Mouse (Mus musculus): ENCODE data around the gene Aqp1. TPM values are rescaled to one million over a fixed set of nuclear protein-coding genes. Genes with fewer than 3 reads are reported as not detected.

Gene Aqp1
- total and polyA plus RNA-seq, 3 experiments, result 57.2 to 95.3 TPM; not detected in 1

GRCm38 (mm10) chr6:55356976-55357635, 20.9 kb downstream of the Aqp1 start:
- Histone ChIP-seq H3K27ac (ENCODE audit: control insufficient read depth, low read depth, low read length) (no peak overlapping the region), H3K4me1 (ENCODE audit: control insufficient read depth in 1 of 2, insufficient read depth in 2 of 2, low read length in 2 of 2) (peaks cover 2 to 13% of the 10 kb centered on the region in 2 experiments), H3K9ac (ENCODE audit: control insufficient read depth, low read depth, low read length, poor library complexity, severe bottlenecking) (no peak overlapping the region), H3K79me2 (ENCODE audit: control insufficient read depth, insufficient read depth, low read length, poor library complexity) (no peaks in the 10 kb centered on the region), H3K4me3 (ENCODE audit: control insufficient read depth in 1 of 2, insufficient read depth in 1 of 2, low read depth in 2 of 2, low read length in 2 of 2) (no peak overlapping the region), H3K9me3 (replicated peaks; ENCODE audit: insufficient read depth, low read length) (no peaks in the 10 kb centered on the region), H3K27me3 (ENCODE audit: control insufficient read depth in 1 of 2, insufficient read depth in 2 of 2, low read length in 2 of 2) (no peaks in the 10 kb centered on the region), H3K36me3 (ENCODE audit: control insufficient read depth in 1 of 2, insufficient read depth in 2 of 2, low read length in 2 of 2) (peaks cover 0 to 3% of the 10 kb centered on the region in 2 experiments; a peak in 2 of 4 replicates)
- DNase-seq (ENCODE audit: low read depth, low spot score), result no peak
- TF ChIP-seq UBTF (IDR thresholded peaks at IDR 0.05; ENCODE audit: borderline replicate concordance, insufficient read depth, low read depth, low read length) (no peak), MAFK (IDR thresholded peaks at IDR 0.05; ENCODE audit: borderline replicate concordance, low read depth, low read length) (no peak), GATA1 (IDR thresholded peaks at IDR 0.05; ENCODE audit: low read depth, low read length) (no peak), ZNF384 (IDR thresholded peaks at IDR 0.05; ENCODE audit: low read depth, low read length) (no peak), ELF1 (IDR thresholded peaks at IDR 0.05; ENCODE audit: low read depth, low read length) (no peak), KAT2A (conservative IDR thresholded peaks at IDR 0.05; ENCODE audit: low read depth, low read length) (no peak), CTCF (IDR thresholded peaks at IDR 0.05 in 2 of 3, conservative IDR thresholded peaks at IDR 0.05 in 1 of 3; ENCODE audit: control insufficient read depth in 1 of 3, insufficient read depth in 1 of 3, low read depth in 2 of 3, low read length in 3 of 3, poor library complexity in 1 of 3, severe bottlenecking in 1 of 3) (no peak), ZMIZ1 (IDR thresholded peaks at IDR 0.05; ENCODE audit: low read depth, low read length) (no peak), MYC (IDR thresholded peaks at IDR 0.05; ENCODE audit: low read depth, low read length) (no peak), BHLHE40 (IDR thresholded peaks at IDR 0.05; ENCODE audit: borderline replicate concordance, low read depth, low read length) (no peak), SIN3A (IDR thresholded peaks at IDR 0.05; ENCODE audit: low read length) (no peak), TBP (IDR thresholded peaks at IDR 0.05; ENCODE audit: low read depth, low read length) (no peak), POLR2A (IDR thresholded peaks at IDR 0.05; ENCODE audit: control insufficient read depth in 1 of 2, insufficient read depth in 1 of 2, low read depth in 1 of 2, low read length in 2 of 2, poor library complexity in 1 of 2) (no peak), POLR2AphosphoS2 (IDR thresholded peaks at IDR 0.05; ENCODE audit: low read length) (no peak), JUND (IDR thresholded peaks at IDR 0.05; ENCODE audit: low read depth, low read length) (no peak), ETS1 (IDR thresholded peaks at IDR 0.05; ENCODE audit: low read depth, low read length) (no peak), MEF2A (IDR thresholded peaks at IDR 0.05; ENCODE audit: extremely low read depth, insufficient replicate concordance, low read depth, low read length, poor library complexity, severe bottlenecking) (no peak), TCF12 (IDR thresholded peaks at IDR 0.05; ENCODE audit: low read depth, low read length) (no peak), MXI1 (IDR thresholded peaks at IDR 0.05; ENCODE audit: low read depth, low read length) (no peak)

GRCm38 (mm10) chr6:55357636-55358031, 21.4 kb downstream of the Aqp1 start:
- H3K4me3 ChIP-seq (ENCODE audit: control insufficient read depth in 1 of 2, insufficient read depth in 1 of 2, low read depth in 2 of 2, low read length in 2 of 2), result no peak overlapping the region
- peaks cover 0 to 3% of the 10 kb centered on the region in 2 experiments; a peak in 2 of 4 replicates for H3K36me3 ChIP-seq (ENCODE audit: control insufficient read depth in 1 of 2, insufficient read depth in 2 of 2, low read length in 2 of 2)
- no peak overlapping the region for H3K27ac ChIP-seq (ENCODE audit: control insufficient read depth, low read depth, low read length)
- H3K79me2 ChIP-seq (ENCODE audit: control insufficient read depth, insufficient read depth, low read length, poor library complexity), result no peaks in the 10 kb centered on the region
- DNase-seq (ENCODE audit: low read depth, low spot score), result peak; percentile 23
- H3K4me1 ChIP-seq (ENCODE audit: control insufficient read depth in 1 of 2, insufficient read depth in 2 of 2, low read length in 2 of 2), result peaks cover 2 to 13% of the 10 kb centered on the region in 2 experiments
- H3K9ac ChIP-seq (ENCODE audit: control insufficient read depth, low read depth, low read length, poor library complexity, severe bottlenecking), result no peak overlapping the region
- no peaks in the 10 kb centered on the region for H3K9me3 ChIP-seq (replicated peaks; ENCODE audit: insufficient read depth, low read length)
- TF ChIP-seq ZC3H11A (IDR thresholded peaks at IDR 0.05; ENCODE audit: low read depth, low read length) (no peak), CHD2 (IDR thresholded peaks at IDR 0.05; ENCODE audit: low read length) (no peak), ZMIZ1 (IDR thresholded peaks at IDR 0.05; ENCODE audit: low read depth, low read length) (no peak), POLR2AphosphoS5 (IDR thresholded peaks at IDR 0.05; ENCODE audit: borderline replicate concordance, low read depth, low read length) (no peak), ZKSCAN1 (IDR thresholded peaks at IDR 0.05; ENCODE audit: low read depth, low read length) (no peak), UBTF (IDR thresholded peaks at IDR 0.05; ENCODE audit: borderline replicate concordance, insufficient read depth, low read depth, low read length) (no peak), ELF1 (IDR thresholded peaks at IDR 0.05; ENCODE audit: low read depth, low read length) (no peak)
- no peaks in the 10 kb centered on the region for H3K27me3 ChIP-seq (ENCODE audit: control insufficient read depth in 1 of 2, insufficient read depth in 2 of 2, low read length in 2 of 2)

Data from MEL (cell line).